Mouse (Mus musculus) cortical plate, adult 2 months (tissue): ENCODE measurements around the gene Aco2. TPM values are rescaled to one million over a fixed set of nuclear protein-coding genes. Genes with fewer than 3 reads are reported as not detected.

Source experiments
- H3K27ac ChIP-seq: fragments of 200-500 bp; 2 replicates; pipeline ENCODE4 v1.5.1; 2012; ENCODE audit warnings: low read length, control low read depth, inconsistent platforms; ENCODE audit not compliant: insufficient read depth
- H3K4me1 ChIP-seq: fragments of 200-500 bp; 2 replicates; pipeline ENCODE4 v1.6.1; 2011; ENCODE audit warnings: low read length; ENCODE audit not compliant: control insufficient read depth, insufficient read depth
- H3K4me3 ChIP-seq: fragments of 200-500 bp; 2 replicates; pipeline ENCODE4 v1.5.1; 2011; ENCODE audit warnings: mild to moderate bottlenecking, low read length, control low read depth; ENCODE audit not compliant: insufficient read depth
- CTCF ChIP-seq: fragments of 200-500 bp; IDR thresholded peaks from 2 replicates; pipeline ENCODE4 v1.5.1; 2011; ENCODE audit warnings: mild to moderate bottlenecking, control low read depth, low read length; ENCODE audit not compliant: insufficient read depth; ENCODE audit errors: extremely low read depth
- POLR2A ChIP-seq: fragments of 200-500 bp; IDR thresholded peaks from 2 replicates; pipeline ENCODE4 v1.6.1; 2011; ENCODE audit warnings: mild to moderate bottlenecking, low read length, control low read depth; ENCODE audit not compliant: insufficient read depth; ENCODE audit errors: extremely low read depth
- polyA plus RNA-seq: library from polyadenylated mRNA; depleted of rRNA; stranded (reverse); fragments of >200 nt; gene quantifications from 2 replicates; pipeline ENCODE4 v1.2.3, GENCODE M21; 2012

The Aco2 gene
- polyA plus RNA-seq, 1 experiment, result 533 TPM

- H3K27ac ChIP-seq, result peak overlapping the region; percentile 28; the same call in 1 of the 2 replicates
- TF ChIP-seq POLR2A (no peak), CTCF (no peak)
- H3K4me3 ChIP-seq, result no peak overlapping the region
- H3K4me1 ChIP-seq, result peaks cover 9% of the 10 kb centered on the region
These were observed 55.6 kb downstream of the Aco2 start for GRCm38 (mm10) chr15:81927741-81928140.

DNA sequence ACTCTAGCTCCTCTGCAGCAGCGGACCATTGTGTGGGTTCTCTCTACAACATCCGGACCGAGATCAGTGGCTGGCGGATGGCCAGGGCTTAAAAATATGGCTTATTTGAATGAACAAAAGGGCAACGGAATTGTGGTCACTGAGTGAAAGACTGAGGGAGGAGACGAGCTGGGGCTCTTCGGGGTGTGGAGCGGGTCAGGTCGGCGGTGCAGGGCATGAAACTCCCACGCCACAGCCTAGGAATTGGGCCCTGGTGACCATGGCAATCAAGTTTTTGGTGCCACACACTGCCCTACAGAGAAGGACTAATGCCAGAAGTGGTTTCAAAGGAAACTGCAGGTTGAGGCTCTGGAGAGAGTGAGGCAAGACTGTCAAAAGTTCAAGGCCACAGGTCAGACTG, 56.2 kb downstream of the Aco2 start:
- TF ChIP-seq CTCF (no peak), POLR2A (no peak)
- Histone ChIP-seq H3K4me3 (no peak overlapping the region), H3K4me1 (peaks cover 12% of the 10 kb centered on the region), H3K27ac (0 out of 2 replicates have a peak overlapping the region, but pooled peaks have one; percentile 22)

DNA sequence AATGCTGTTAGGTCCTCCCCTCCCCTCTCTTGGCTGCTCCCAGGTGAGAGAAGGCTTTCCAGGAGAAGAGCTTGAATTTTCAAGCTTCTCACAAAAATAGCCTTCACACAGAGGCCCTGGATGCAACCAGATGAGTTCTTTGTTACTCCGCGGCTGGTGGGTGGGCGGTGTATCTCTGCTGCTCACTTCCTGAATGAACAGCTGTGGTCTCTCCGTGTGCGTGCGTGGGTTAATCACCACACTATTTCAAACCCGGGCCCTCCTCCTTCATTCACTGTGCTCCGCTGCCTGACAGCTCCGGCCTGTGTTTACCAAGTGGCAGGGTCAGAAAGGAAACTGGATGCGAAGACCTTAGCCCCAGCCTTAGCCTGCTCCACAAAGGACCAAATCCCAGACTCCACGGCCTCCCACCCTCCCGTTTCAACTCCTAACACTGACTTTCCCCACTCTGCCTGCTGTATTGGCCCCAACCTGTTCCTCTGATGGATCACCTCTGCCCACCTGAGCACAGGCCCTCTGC, 60.9 kb downstream of the Aco2 start:
- Histone ChIP-seq H3K4me3 (no peak overlapping the region), H3K4me1 (peaks cover 6% of the 10 kb centered on the region), H3K27ac (no peak overlapping the region)
- TF ChIP-seq CTCF (no peak), POLR2A (no peak)

GRCm38 (mm10) chr15:81933986-81934385, 61.9 kb downstream of the Aco2 start:
- H3K4me1 ChIP-seq, result peaks cover 8% of the 10 kb centered on the region
- no peak for TF ChIP-seq POLR2A
- TF ChIP-seq CTCF, result no peak
- H3K4me3 ChIP-seq, result no peak overlapping the region
- H3K27ac ChIP-seq, result no peak overlapping the region

DNA sequence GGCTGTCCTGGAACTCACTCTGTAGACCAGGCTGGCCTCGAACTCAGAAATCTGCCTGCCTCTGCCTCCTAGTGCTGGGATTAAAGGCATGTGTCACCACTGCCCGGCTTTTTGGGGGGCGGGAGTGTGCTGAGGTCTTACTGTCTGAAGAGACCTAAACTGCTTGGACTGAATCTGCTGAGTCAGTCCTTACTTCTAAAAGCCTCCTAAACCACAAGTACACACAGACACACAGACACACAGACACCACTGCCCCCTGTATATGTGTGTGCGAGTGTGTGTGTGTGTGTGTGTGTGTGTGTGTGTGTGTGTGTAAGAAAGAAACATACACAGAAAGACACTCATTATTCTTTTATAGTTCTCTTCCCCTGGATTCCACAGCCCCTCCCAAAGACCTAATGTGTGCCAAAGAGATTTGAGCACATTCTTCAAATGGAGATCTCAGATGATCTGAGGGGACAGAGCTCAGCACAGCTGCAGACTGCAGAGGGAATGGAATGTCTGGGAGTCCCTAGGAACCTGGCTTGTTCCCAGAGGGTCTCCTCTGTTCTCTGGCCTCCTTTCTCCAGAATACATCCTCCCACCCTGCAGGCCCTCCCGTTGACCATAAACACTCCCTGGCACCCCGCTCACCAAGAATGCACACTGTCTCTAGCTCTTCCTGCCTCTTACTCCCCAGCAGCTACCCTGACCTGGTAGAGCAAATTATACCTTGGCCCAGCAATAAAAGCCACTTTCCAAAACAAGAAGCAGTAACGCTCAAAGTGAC, 63.9 kb downstream of the Aco2 start:
- TF ChIP-seq POLR2A (no peak), CTCF (no peak)
- H3K4me1 ChIP-seq, result peaks cover 8% of the 10 kb centered on the region
- H3K4me3 ChIP-seq, result peak overlapping the region; percentile 79
- H3K27ac ChIP-seq, result no peak overlapping the region

DNA sequence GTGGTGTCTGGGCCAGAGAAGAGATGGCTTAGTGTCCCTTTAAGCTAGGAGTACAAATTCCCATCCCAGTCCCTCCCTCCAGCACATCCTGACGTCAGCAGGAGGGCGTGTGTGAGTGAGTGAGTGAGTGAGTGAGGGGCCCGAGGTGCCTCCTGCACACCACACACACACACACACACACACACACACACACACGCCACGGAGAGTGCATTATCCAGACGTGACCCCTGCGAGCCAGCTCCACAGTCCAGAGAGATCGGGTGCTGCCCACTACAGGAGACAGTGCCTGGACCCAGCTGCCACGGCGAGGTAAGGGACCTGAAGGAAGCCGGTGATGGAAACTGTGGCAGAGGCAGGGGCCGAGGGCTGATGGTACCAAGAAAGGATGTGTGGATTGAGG, 64.6 kb downstream of the Aco2 start, which contains the start of gene Csdc2:
Gene Csdc2, plus strand, starts transcription at position 81 of the 400 bp plus-strand sequence.
- H3K4me1 ChIP-seq, result peaks cover 8% of the 10 kb centered on the region
- peak within 1 kb of the TSS; percentile 73 for H3K27ac ChIP-seq
- TF ChIP-seq CTCF (no peak), POLR2A (peak; percentile 78; the same call in 1 of the 2 replicates)
- peak within 1 kb of the TSS; percentile 79 for H3K4me3 ChIP-seq

- no peak for TF ChIP-seq POLR2A
- TF ChIP-seq CTCF, result no peak
- Histone ChIP-seq H3K27ac (peak overlapping the region; percentile 73), H3K4me1 (peaks cover 8% of the 10 kb centered on the region), H3K4me3 (peak overlapping the region; percentile 79)
These were observed 65.2 kb downstream of the Aco2 start for GRCm38 (mm10) chr15:81937098-81937972.

- peaks cover 4% of the 10 kb centered on the region for H3K4me1 ChIP-seq
- TF ChIP-seq CTCF (peak; percentile 59), POLR2A (no peak)
- H3K27ac ChIP-seq, result no peak overlapping the region
- H3K4me3 ChIP-seq, result peak overlapping the region; percentile 79
These were observed 66.1 kb downstream of the Aco2 start for GRCm38 (mm10) chr15:81938246-81938645.

DNA sequence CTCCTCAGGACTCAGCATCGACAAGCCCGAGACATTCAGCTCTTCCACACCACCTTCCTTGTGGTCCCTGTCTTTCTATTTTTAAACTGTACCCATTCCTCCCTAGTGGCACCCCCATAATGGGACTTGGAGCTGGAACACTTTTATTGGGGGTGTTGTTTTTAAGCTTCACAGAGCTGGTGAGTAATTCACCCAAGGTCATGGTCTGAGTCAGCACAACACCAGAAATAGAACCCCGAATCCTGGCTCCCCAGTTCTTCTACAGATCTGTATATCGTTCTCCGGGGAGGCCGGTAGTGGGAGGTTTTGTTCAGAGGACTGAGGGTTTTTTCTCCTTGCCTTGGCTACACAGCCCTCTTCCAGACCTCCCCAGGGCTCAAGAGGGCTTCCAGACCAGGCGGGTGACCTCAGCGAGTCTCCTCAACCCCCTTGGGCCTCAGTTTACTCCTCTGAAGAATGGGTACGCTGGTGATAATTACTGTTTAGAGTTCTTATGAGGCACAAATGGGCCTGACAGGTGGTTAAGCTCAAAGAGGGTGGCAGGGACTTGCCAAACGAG, 67.1 kb downstream of the Aco2 start:
- no peak overlapping the region for H3K4me3 ChIP-seq
- peaks cover 3% of the 10 kb centered on the region; the same call in 1 of the 2 replicates for H3K4me1 ChIP-seq
- no peak overlapping the region for H3K27ac ChIP-seq
- TF ChIP-seq CTCF, result no peak
- TF ChIP-seq POLR2A, result no peak
